Mouse (Mus musculus) naive thymus-derived CD4-positive, alpha-beta T cell, adult 2 months (primary cell): ENCODE results near the gene Slc22a1.

Experiments used
- DNase-seq: peaks from one replicate; pipeline ENCODE4 v3.0.0-alpha.2; 2011; ENCODE audit warnings: low read depth

The Slc22a1 gene

GRCm38 (mm10) chr17:12675646-12676045 lies at the start of gene Slc22a1:
Slc22a1 (minus strand) TSS chr17:12675829.
- no peak for DNase-seq

- no peak for DNase-seq
These were observed 49.4 kb upstream of the Slc22a1 start for GRCm38 (mm10) chr17:12724767-12725744.

GRCm38 (mm10) chr17:12723986-12724766 lies 48.5 kb upstream of the Slc22a1 start:
- DNase-seq: no peak

- no peak for DNase-seq
These were observed 47.0 kb upstream of the Slc22a1 start for GRCm38 (mm10) chr17:12722622-12723021.

GRCm38 (mm10) chr17:12721118-12721886 lies 45.7 kb upstream of the Slc22a1 start:
- no peak for DNase-seq

GRCm38 (mm10) chr17:12718251-12718650 lies 42.6 kb upstream of the Slc22a1 start:
- no peak for DNase-seq

GRCm38 (mm10) chr17:12717445-12717844 lies 41.8 kb upstream of the Slc22a1 start:
- no peak for DNase-seq

GRCm38 (mm10) chr17:12715032-12715431 lies 39.4 kb upstream of the Slc22a1 start:
- DNase-seq: no peak

- DNase-seq: peak; percentile 41
These were observed 38.5 kb upstream of the Slc22a1 start for GRCm38 (mm10) chr17:12714080-12714561.

- DNase-seq: no peak
These were observed 37.4 kb upstream of the Slc22a1 start for GRCm38 (mm10) chr17:12712993-12713392.

- no peak for DNase-seq
These were observed 36.6 kb upstream of the Slc22a1 start for GRCm38 (mm10) chr17:12712191-12712590.

GRCm38 (mm10) chr17:12710976-12711375 lies 35.3 kb upstream of the Slc22a1 start:
- DNase-seq: no peak

GRCm38 (mm10) chr17:12710050-12710780 lies 34.6 kb upstream of the Slc22a1 start:
- no peak for DNase-seq

GRCm38 (mm10) chr17:12708398-12708797 lies 32.8 kb upstream of the Slc22a1 start:
- DNase-seq: no peak

GRCm38 (mm10) chr17:12706590-12707049 lies 31.0 kb upstream of the Slc22a1 start:
- no peak for DNase-seq

- DNase-seq: no peak
These were observed 27.3 kb upstream of the Slc22a1 start for GRCm38 (mm10) chr17:12702901-12703300.

- DNase-seq: no peak
These were observed 24.7 kb upstream of the Slc22a1 start for GRCm38 (mm10) chr17:12700373-12700772.

- peak; percentile 55 for DNase-seq
These were observed 16.3 kb upstream of the Slc22a1 start for GRCm38 (mm10) chr17:12691899-12692298.

GRCm38 (mm10) chr17:12689537-12689936 lies 13.9 kb upstream of the Slc22a1 start:
- peak; percentile 64 for DNase-seq

- no peak for DNase-seq
These were observed 12.9 kb upstream of the Slc22a1 start for GRCm38 (mm10) chr17:12688427-12689110.
